Mouse (Mus musculus): ENCODE results near the gene Lrpprc.

GRCm38 (mm10) chr17:84776362-84777000, 14.1 kb downstream of the Lrpprc start:
- TF ChIP-seq CTCF (IDR thresholded peaks at IDR 0.05; ENCODE audit: low read depth, low read length) = no peak
- no peak for TF ChIP-seq POLR2A (IDR thresholded peaks at IDR 0.05; ENCODE audit: extremely low read depth, insufficient read depth, low read length)

Data from liver, adult 2 months (tissue).